Mouse (Mus musculus) layer of hippocampus, adult 9-11 months (tissue): ENCODE results near the gene Nme2.

Source experiments
- DNase-seq: peaks from one replicate; pipeline ENCODE4 v3.0.0; 2022

Gene Nme2

GRCm38 (mm10) chr11:93956159-93956558 is at the start of gene Nme2:
Gene Nme2, minus strand, starts transcription at chr11:93956259.
- no peak for DNase-seq

DNA sequence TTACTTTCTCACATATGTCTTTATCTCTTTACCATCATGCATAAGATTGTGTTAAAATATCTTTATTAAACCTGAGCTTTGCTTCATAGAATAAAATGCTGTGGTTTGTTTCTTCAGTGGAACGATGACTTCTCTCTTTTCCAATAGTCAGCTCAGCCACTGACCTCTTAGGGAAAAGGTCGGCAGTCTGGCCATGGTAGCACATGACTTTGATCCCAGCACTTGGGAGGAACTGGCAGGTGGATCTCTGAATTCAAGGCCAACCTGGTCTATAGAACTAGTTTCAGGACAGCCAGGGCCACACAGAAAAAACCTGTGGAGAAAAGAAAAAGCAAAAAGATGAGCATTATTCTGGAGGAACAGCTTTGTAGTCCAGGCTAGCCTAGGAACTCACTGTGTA is 47.3 kb upstream of the Nme2 start:
- no peak for DNase-seq

- no peak for DNase-seq
Observed at GRCm38 (mm10) chr11:93999276-93999675, 43.2 kb upstream of the Nme2 start.

DNA sequence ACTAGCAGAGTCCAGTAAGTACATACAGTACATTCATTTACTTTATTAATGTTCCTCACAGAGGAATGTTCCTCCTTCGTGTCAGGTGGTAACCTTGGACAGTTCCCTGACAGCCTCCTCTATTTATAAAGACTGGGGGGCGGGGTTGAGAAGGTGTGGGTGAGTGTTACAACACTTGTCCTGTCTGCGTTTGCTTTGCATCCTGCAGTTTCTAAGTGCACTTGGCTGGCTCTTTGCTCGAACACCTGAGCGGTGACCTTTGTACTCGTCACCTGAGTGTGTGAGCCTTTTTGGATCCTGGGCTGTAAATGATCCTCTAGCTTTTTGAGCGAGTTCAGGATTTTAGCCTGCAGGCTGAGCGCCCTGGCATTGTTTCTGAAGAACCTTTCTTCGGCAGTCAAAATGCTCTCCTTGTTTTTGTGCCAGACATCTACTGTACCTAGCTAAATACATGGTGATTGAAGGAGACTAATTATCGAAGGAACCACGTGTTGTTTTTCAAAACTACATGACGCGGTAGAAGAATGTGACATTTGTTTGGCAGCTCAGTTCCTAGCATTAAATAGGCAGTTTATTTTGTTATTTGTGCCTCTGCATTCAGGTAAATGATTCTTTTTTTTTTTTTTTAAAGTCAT is 41.2 kb upstream of the Nme2 start:
- DNase-seq, result no peak

DNA sequence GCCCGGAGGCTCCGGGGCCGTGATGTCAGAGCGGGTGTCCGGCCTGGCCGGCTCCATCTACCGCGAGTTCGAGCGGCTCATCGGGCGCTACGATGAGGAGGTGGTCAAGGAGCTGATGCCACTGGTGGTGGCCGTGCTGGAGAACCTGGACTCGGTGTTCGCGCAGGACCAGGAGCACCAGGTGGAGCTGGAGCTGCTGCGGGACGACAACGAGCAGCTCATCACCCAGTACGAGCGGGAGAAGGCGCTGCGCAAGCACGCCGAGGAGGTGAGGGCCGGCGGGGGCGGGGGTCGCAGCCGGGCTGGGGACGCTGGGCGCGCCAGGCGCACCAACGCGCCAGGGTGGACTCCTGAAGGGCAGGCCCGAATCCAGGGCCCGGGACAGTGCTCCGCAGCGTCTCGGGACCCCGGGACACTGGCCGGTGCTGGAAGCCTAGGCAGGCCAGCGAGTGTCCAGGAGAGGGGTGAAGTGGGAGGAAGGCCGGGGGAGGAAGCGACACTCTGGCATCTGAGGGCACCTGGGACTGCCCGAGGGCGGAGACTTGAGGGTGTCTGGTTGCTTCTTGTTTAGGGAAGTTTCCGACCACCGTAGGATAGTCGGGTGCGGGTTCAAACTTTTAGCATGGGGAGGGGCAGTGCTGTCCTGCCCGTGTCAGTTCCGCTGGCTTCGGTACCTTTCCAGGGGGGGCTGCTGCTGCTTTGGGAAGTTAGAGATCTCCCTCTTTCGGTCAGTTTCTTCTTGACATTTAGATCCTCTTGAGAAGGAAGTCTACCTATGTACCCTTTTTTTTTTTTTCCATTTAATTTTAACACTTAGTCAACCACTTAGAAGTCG is 40.5 kb upstream of the Nme2 start:
- peak; percentile 57 for DNase-seq

DNA sequence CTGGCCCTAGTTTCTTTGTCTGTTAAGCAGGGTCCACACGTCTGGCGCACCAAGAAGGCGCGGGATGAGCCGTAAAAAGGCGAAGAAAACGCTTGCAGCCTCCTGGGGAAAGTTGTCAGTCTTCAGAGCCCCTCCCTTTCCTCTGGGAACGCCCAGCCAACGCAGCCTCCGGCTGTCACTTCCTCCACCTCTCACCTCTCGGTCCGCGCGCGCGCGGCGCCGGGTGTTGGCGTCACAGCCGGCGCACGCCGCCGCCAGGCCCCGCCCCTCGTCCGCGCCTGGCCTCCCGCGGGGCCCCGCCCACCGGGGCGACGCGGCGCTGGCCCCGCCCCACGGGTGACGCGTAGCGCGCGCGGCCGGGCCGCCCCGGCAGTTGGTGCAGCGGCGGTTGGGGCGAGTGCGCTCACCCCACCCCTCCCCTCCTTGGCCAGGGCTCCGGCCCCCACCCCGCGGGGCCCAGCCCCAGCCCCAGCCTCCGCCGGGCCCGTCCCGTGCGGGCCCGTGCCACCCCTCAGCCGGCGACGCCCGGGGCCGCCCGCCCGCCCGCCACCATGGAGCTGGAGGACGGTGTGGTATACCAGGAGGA is 39.8 kb upstream of the Nme2 start, which contains the start of gene Spag9:
Gene Spag9 (plus strand): TSS at position 372 of the 586 bp plus-strand sequence.
- DNase-seq, result peak; percentile 95

- peak; percentile 93 for DNase-seq
Observed at GRCm38 (mm10) chr11:93995111-93995719, 39.2 kb upstream of the Nme2 start.

DNA sequence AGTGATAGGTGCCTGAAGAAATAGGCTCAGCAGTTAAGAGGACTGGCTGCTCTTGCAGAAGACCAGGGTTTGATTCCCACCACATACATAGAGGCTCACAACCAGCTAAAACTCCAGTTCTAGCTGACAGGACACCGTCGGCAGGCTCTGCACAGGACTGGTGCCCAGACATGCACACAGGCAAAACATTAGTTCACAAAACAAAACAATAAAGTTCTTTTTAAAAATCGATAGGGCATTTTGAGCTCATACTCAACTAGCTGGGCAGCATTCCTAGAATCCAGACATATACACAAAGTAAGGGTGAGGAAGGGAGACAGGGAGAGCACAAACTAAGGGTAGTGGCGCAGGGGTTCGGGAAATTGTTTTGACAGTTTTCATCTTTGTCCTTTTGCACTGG is 38.5 kb upstream of the Nme2 start:
- no peak for DNase-seq

DNA sequence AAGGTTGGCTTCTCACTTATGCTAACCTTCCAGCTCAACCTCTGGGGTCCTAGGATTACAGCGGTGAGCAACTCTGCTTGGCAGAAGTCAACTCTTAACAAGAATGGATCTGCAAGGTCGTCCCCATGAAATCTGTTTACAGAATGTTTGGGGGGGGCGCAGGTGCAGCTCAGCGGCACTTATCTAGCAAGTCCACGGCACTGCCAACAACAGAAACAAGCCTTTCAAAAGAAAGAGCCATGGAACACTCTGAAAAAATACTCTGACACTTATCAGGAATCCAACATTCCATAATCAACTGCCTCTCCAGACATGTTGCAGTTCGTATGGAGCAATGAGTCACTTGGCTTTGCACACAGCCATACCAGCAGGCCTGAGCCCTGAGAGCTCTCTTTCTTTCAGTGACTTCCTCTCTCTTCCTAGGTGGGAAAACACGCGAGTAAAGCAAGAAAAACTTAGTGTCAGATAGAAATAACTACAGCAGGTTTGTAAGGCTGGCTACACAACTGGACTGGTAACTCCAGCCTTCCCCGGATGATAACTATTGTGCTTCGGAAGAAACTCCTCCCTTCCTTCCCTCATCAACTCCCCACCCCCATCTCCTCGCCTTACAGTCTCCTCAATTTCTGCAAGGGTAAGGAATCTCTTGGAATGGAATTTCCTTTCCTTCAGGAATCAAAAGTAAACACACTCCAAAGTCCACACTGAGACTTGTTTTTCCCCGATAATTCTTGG is 32.4 kb upstream of the Nme2 start:
- no peak for DNase-seq

GRCm38 (mm10) chr11:93987625-93988327 is 31.7 kb upstream of the Nme2 start:
- DNase-seq, result no peak

DNA sequence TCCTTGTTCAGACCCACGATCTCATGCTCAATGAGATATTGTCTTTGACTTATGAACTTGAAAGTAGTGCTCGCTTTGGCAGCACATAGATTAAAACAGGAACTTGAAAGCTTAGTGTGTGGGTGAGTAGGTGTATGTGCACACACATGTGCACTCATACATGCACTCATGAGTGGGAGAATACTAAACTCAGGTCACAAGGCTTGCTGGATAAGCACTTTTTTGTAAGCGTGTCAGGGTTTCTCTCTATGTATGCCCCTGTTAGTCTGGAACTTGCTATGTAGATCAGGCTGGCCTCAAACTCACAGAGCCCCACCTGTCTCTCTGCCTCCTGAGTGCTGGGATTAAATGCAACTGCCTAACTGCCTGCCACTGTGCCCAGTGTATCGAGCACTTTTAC is 31.0 kb upstream of the Nme2 start:
- DNase-seq, result no peak

DNA sequence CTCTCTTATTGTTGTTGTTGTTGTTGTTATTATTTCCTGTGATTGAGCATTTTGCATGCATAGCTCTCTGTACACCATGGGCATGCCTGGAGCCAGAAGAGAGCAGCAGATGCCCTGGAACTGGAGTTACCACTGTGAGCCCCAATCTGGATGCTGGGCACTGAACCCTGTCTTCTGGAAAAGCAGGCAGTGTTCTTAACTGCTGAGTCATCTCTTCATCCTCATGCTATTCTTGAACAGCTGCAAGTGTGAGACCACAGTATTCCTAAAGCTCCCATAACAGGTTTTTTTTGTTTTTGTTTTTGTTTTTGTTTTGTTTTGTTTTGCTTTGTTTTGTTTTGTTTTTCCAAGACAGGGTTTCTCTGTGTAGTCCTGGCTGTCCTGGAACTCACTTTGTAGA is 30.2 kb upstream of the Nme2 start:
- no peak for DNase-seq

GRCm38 (mm10) chr11:93985265-93985664 is 29.2 kb upstream of the Nme2 start:
- no peak for DNase-seq

- DNase-seq, result no peak
Observed at GRCm38 (mm10) chr11:93984619-93985018, 28.6 kb upstream of the Nme2 start.

DNA sequence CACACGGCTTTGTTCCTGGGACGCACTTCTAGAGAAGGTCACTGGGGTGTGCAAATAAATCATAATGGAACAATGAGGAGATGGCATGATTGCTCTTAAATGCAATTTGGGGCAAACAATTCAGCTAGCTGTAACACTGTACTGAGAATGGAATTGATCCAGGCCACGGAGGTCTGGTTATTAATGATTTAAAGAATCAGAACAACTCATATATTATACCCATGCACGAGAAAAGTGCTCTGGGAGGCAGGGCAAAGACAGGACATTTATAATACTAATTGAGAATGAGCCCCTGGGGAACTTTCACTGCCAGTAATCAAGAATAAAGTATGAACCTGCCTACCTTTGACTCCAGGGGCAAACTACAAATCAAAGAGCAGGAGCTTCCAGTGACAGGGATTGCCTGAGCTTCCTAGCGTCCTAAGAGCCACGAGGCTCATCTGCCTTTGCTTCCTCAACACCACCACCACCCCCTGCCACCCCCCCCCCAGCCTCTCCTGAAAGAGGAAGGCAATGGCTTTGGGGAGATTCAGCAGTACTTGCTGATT is 23.5 kb upstream of the Nme2 start:
- no peak for DNase-seq

- DNase-seq, result no peak
Observed at GRCm38 (mm10) chr11:93972951-93973350, 16.9 kb upstream of the Nme2 start.

GRCm38 (mm10) chr11:93969799-93970198 is 13.7 kb upstream of the Nme2 start:
- DNase-seq, result no peak

GRCm38 (mm10) chr11:93969171-93969570 is 13.1 kb upstream of the Nme2 start:
- no peak for DNase-seq

GRCm38 (mm10) chr11:93968848-93969128 is 12.7 kb upstream of the Nme2 start:
- DNase-seq, result no peak

DNA sequence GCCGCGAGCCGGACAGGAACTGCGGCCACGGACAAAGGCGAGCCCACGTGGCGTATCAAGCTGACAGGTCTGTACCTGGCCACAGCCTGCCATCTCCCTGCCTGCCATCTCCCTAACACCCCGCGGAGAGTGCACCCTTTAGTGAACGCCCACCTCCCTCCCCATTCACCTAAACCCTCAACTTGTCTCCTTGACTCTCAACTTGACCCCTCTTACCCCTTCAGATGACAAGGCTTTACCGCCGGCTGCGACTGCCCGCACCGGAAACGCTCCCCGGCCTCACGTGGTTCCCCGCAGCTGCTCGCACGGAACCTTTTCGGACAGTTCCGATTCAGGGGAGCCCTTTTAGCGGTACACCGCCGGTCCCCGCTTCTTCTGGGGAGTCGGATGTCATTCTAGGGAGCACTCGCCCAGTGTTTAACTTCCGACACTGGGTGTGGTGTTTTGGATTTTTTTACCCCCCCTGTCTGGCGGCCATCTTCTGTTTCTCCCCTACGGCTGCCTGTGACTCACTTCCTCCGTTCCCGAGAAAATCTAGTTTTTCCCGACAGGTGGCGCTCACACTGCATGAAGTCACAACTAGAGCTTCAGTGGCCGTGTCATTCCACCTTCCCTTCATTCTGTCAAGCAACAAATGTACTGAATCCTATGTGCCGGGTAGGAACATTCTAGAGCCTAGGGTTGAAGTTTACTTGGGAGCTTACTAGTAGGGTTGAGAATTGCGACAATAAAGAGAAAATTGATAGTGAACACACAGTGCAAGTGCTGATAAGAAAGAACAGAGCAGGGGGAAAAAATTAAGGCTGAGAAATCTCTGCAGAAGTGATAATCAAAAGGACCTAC is 12.2 kb upstream of the Nme2 start, which contains the start of the genes Gm20390 and Nme1:
Gene Gm20390 (minus strand): TSS at position 289 of the 843 bp plus-strand sequence.
Gene Nme1 (minus strand): TSS at position 517 of the 843 bp plus-strand sequence.
- peak; percentile 97 for DNase-seq

GRCm38 (mm10) chr11:93967381-93967780 is 11.3 kb upstream of the Nme2 start:
- no peak for DNase-seq
